Mouse (Mus musculus) heart, embryonic 14.5 days (tissue): ENCODE results near the gene 1700123O20Rik. TPM values are rescaled to one million over a fixed set of nuclear protein-coding genes. Genes with fewer than 3 reads are reported as not detected.

Experiments
- ATAC-seq: fragments of 200-750 bp; cut with Nextera tagmentation; 2 replicates; pipeline ENCODE4 v1.8.0; 2017; ENCODE audit warnings: low read depth, moderate TSS enrichment; ENCODE audit not compliant: insufficient number of reproducible peaks, insufficient read depth, low FRiP score
- H3K27ac ChIP-seq, 2 experiments: fragments of 200-500 bp in 1 of 2; fragments of 300-500 bp in 1 of 2; sonication (generic) in 1 of 2; replicated peaks in 1 of 2; 2 replicates each; pipeline ENCODE4 v1.5.1; 2012 to 2014; ENCODE audit warnings: low read depth in 2 of 2, low read length in 2 of 2, control low read depth in 1 of 2, mild to moderate bottlenecking in 1 of 2, mixed read lengths in 1 of 2; ENCODE audit not compliant: control insufficient read depth in 1 of 2, insufficient read depth in 1 of 2
- H3K27me3 ChIP-seq: fragments of 300-500 bp; sonication (generic); 2 replicates; pipeline ENCODE4 v1.6.1; 2014; ENCODE audit warnings: mild to moderate bottlenecking, low read length, control low read depth; ENCODE audit not compliant: control insufficient read depth, insufficient read depth
- H3K36me3 ChIP-seq: fragments of 300-500 bp; sonication (generic); 2 replicates; pipeline ENCODE4 v1.6.1; 2014; ENCODE audit warnings: mild to moderate bottlenecking, control low read depth, low read length, mixed read lengths; ENCODE audit not compliant: control insufficient read depth, insufficient read depth
- H3K4me1 ChIP-seq, 2 experiments: fragments of 200-500 bp in 1 of 2; fragments of 300-500 bp in 1 of 2; sonication (generic) in 1 of 2; 2 replicates each; pipeline ENCODE4 v1.6.1; 2012 to 2014; ENCODE audit warnings: low read length in 2 of 2, control low read depth in 1 of 2, mixed read lengths in 1 of 2; ENCODE audit not compliant: control insufficient read depth in 2 of 2, insufficient read depth in 2 of 2
- H3K4me2 ChIP-seq: fragments of 300-500 bp; sonication (generic); 2 replicates; pipeline ENCODE4 v1.6.1; 2014; ENCODE audit warnings: mild to moderate bottlenecking, low read length
- H3K4me3 ChIP-seq, 2 experiments: fragments of 200-500 bp in 1 of 2; fragments of 300-500 bp in 1 of 2; sonication (generic) in 1 of 2; 2 replicates each; pipeline ENCODE4 v1.5.1; 2012 to 2014; ENCODE audit warnings: low read length in 2 of 2, mild to moderate bottlenecking in 2 of 2, control low read depth in 1 of 2, low read depth in 1 of 2, moderate library complexity in 1 of 2; ENCODE audit not compliant: control insufficient read depth in 1 of 2, insufficient read depth in 1 of 2
- H3K9ac ChIP-seq: fragments of 300-500 bp; sonication (generic); 2 replicates; pipeline ENCODE4 v1.6.1; 2014; ENCODE audit warnings: mild to moderate bottlenecking, low read length
- H3K9me3 ChIP-seq: fragments of 300-500 bp; sonication (generic); 2 replicates; pipeline ENCODE4 v1.6.1; 2016; ENCODE audit warnings: low read length, control low read depth; ENCODE audit not compliant: control insufficient read depth
- WGBS: fragments of 180-500 bp; shearing (Covaris S2); extraction: QIAGEN DNeasy Blood & Tissue Kit; methylation state at CpG from one replicate; pipeline ENCODE4 v1.1.7; 2014; 5-methylcytosine and 5-hydroxymethylcytosine counted together
- microRNA-seq: library from miRNA; unstranded; fragments of <30 nt; microRNA quantifications from one replicate; pipeline ENCODE4, GENCODE M21; 2016
- polyA plus RNA-seq: library from polyadenylated mRNA; unstranded; fragments of >200 nt; fragmentation: Nextera tagmentation; extraction: Ambion mirVana; gene quantifications from 2 replicates; pipeline ENCODE4 v1.2.1, GENCODE M21; 2014

The 1700123O20Rik gene
- polyA plus RNA-seq, 1 experiment from 2014 or later = 49.8 TPM

DNA sequence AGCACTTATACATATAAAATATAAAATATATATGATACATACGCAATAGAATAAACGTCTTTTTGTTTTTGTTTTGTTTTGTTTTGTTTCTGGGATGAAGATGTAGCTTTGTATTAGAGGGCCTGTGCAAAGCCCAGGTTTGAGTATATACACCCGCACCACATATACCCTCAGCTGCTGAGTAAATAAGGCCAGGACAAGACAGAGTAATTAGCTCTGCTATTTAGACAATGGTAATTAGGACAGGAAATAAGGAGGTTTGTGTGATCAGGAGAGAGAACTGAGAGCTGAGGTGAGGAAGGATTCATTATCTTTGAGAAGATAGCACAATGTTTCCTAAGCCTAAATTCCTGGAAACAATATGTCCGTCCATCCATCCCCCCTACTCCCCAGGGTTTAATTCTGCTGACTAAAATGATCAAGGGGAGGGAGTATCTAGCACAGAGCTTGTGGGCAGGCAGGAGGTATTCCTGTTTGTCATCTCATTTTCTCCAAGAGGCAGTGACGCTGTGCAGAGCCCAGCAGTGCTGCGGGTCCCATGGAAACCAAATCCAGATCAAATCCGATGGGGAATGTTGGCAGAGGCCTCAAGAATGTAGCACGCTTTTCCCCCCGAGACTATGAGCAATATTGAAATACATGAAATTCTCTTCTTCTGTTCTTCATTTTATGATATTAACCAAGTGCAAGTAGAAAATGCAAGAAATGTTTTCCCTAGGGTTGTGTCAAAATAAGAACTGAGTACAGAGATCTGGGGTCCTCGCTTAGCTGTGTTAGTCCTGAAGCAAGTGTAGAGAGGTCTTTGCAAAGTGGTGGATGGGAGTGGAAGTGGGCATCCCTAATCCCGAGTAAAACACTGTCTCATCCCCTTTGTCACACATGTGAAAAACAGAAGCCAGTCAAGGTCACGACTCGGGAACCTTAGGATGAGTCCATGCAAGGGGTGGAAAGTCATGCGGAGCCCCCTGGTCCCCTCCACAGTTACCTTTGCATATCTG is 50.8 kb downstream of the 1700123O20Rik start:
- H3K36me3 ChIP-seq = no peaks in the 10 kb centered on the region
- no peak overlapping the region for H3K9ac ChIP-seq
- no peak for ATAC-seq
- H3K27ac ChIP-seq = no peak overlapping the region
- 44% methylated on average over 14 of the region's 14 CpGs for WGBS
- no peak overlapping the region for H3K4me2 ChIP-seq
- no peaks in the 10 kb centered on the region for H3K9me3 ChIP-seq
- peaks cover 11 to 12% of the 10 kb centered on the region in 2 experiments for H3K4me1 ChIP-seq
- no peak overlapping the region for H3K4me3 ChIP-seq
- H3K27me3 ChIP-seq = no peaks in the 10 kb centered on the region

DNA sequence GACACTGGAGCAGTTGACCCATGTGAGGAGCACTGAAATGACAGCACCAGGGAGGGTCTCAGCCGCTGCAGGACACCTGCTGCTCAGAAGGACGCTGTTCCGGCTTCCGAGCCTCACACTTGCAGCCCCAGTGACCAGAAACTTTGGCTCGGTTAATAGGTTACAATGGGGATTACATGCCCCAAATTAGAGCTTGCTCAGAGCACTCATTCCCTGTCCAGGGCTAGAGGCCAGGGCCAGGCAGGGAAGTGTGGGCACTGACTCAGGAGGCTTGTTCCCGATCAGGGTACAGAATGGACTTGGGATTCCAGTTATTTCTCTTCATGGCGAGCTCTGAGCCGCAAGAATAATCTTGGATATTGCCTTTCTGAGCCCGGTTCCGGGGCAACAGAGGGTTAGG is 51.6 kb downstream of the 1700123O20Rik start:
- no peak overlapping the region for H3K27ac ChIP-seq
- WGBS = 82% methylated on average over 10 of the region's 10 CpGs
- H3K4me2 ChIP-seq = no peak overlapping the region
- no peaks in the 10 kb centered on the region for H3K9me3 ChIP-seq
- no peak overlapping the region for H3K4me3 ChIP-seq
- no peaks in the 10 kb centered on the region for H3K36me3 ChIP-seq
- H3K9ac ChIP-seq = no peak overlapping the region
- no peaks in the 10 kb centered on the region for H3K27me3 ChIP-seq
- peaks cover 18% of the 10 kb centered on the region in 2 experiments for H3K4me1 ChIP-seq
- no peak for ATAC-seq

Small RNA genes within 50 kb of the gene (microRNA-seq; reads per million reads assigned to microRNA genes)
- not detected for gene Mir6948

Other genes with a start within 250 kb of the 1700123O20Rik start
- 40.6 and 47.8 TPM in 2 replicates for gene Lrp10, start 222.1 kb upstream of the 1700123O20Rik start, polyA plus RNA-seq
- 1.4 TPM in 2 replicates for gene Rem2, start 210.1 kb upstream of the 1700123O20Rik start, polyA plus RNA-seq
- gene Prmt5, start 168.7 kb upstream of the 1700123O20Rik start, polyA plus RNA-seq = 55.9 and 56.0 TPM in 2 replicates
- 36.1 and 36.3 TPM in 2 replicates for gene Haus4, start 131.6 kb upstream of the 1700123O20Rik start, polyA plus RNA-seq
- gene Ajuba, start 108.7 kb upstream of the 1700123O20Rik start, polyA plus RNA-seq = 22.4 and 25.4 TPM in 2 replicates
- 4.7 and 7.1 TPM in 2 replicates for gene 4931414P19Rik, start 80.2 kb upstream of the 1700123O20Rik start, polyA plus RNA-seq
- gene Psmb5, start 68.2 kb upstream of the 1700123O20Rik start, polyA plus RNA-seq = 336 and 345 TPM in 2 replicates
- not detected in 2 replicates for gene Psmb11, start 64.8 kb upstream of the 1700123O20Rik start, polyA plus RNA-seq
- gene Gm17606, start 45.3 kb upstream of the 1700123O20Rik start, polyA plus RNA-seq = not detected in 2 replicates
- 1.3 and 2.0 TPM in 2 replicates for gene Cdh24, start 44.9 kb upstream of the 1700123O20Rik start, polyA plus RNA-seq
- 69.1 and 81.1 TPM in 2 replicates for gene Acin1, start 715 bp downstream of the 1700123O20Rik start, polyA plus RNA-seq
- gene Gm29776, start 12.6 kb downstream of the 1700123O20Rik start, polyA plus RNA-seq = 0.30 and 0.35 TPM in 2 replicates
- gene Cebpe, start 26.0 kb downstream of the 1700123O20Rik start, polyA plus RNA-seq = not detected in 2 replicates
- 5.0 and 5.1 TPM in 2 replicates for gene Slc7a8, start 95.7 kb downstream of the 1700123O20Rik start, polyA plus RNA-seq
- gene Rnf212b, start 127.9 kb downstream of the 1700123O20Rik start, polyA plus RNA-seq = not detected in 2 replicates
- 8.2 and 9.5 TPM in 2 replicates for gene Homez, start 184.7 kb downstream of the 1700123O20Rik start, polyA plus RNA-seq
- 1.7 and 1.9 TPM in 2 replicates for gene Ppp1r3e, start 191.3 kb downstream of the 1700123O20Rik start, polyA plus RNA-seq
- gene Bcl2l2, start 197.2 kb downstream of the 1700123O20Rik start, polyA plus RNA-seq = 3.0 and 4.3 TPM in 2 replicates
- gene Gm20521, start 197.2 kb downstream of the 1700123O20Rik start, polyA plus RNA-seq = not detected in 2 replicates
- 80.6 and 83.8 TPM in 2 replicates for gene Pabpn1, start 206.3 kb downstream of the 1700123O20Rik start, polyA plus RNA-seq
- 18.5 and 25.6 TPM in 2 replicates for gene Slc22a17, start 226.9 kb downstream of the 1700123O20Rik start, polyA plus RNA-seq
- gene Efs, start 239.9 kb downstream of the 1700123O20Rik start, polyA plus RNA-seq = 12.2 and 14.6 TPM in 2 replicates
- not detected in 2 replicates for gene Il25, start 246.5 kb downstream of the 1700123O20Rik start, polyA plus RNA-seq